Mouse (Mus musculus) embryonic facial prominence, embryonic 12.5 days (tissue): ENCODE data around the gene Ubc. TPM values are rescaled to one million over a fixed set of nuclear protein-coding genes. Genes with fewer than 3 reads are reported as not detected.
A peak's percentile ranks its signal among the peaks of the same experiment; 100 is the strongest.
"Not testable (repeated sequence)": the region's sequence is repeated elsewhere in the genome, so short reads cannot be mapped to it uniquely, and the experiment has no call there.

Source experiments
- ATAC-seq: fragments of 200-750 bp; cut with Nextera tagmentation; 2 replicates; pipeline ENCODE4 v1.8.0; 2017; ENCODE audit not compliant: insufficient number of reproducible peaks, insufficient read depth, low FRiP score, low TSS enrichment
- H3K27ac ChIP-seq: fragments of 300-500 bp; sonication (generic); 2 replicates; pipeline ENCODE4 v1.5.1; 2016; ENCODE audit warnings: mild to moderate bottlenecking
- H3K27me3 ChIP-seq: fragments of 300-500 bp; sonication (generic); 2 replicates; pipeline ENCODE4 v1.6.1; 2016; ENCODE audit warnings: mild to moderate bottlenecking, moderate library complexity
- H3K36me3 ChIP-seq: fragments of 300-500 bp; sonication (generic); 2 replicates; pipeline ENCODE4 v1.6.1; 2016; ENCODE audit warnings: mild to moderate bottlenecking
- H3K4me1 ChIP-seq: fragments of 300-500 bp; sonication (generic); 2 replicates; pipeline ENCODE4 v1.6.1; 2016
- H3K4me2 ChIP-seq: fragments of 300-500 bp; sonication (generic); replicated peaks from 2 replicates; pipeline ENCODE4 v1.6.1; 2016; ENCODE audit warnings: mild to moderate bottlenecking, moderate library complexity
- H3K4me3 ChIP-seq: fragments of 300-500 bp; sonication (generic); 2 replicates; pipeline ENCODE4 v1.5.1; 2016; ENCODE audit warnings: mild to moderate bottlenecking
- H3K9ac ChIP-seq: fragments of 300-500 bp; sonication (generic); 2 replicates; pipeline ENCODE4 v1.6.1; 2016; ENCODE audit warnings: mild to moderate bottlenecking, moderate library complexity
- H3K9me3 ChIP-seq: fragments of 300-500 bp; sonication (generic); 2 replicates; pipeline ENCODE4 v1.6.1; 2016; ENCODE audit warnings: mild to moderate bottlenecking, moderate library complexity
- WGBS: fragments of 180-500 bp; shearing (Covaris S2); methylation state at CpG from one replicate; pipeline ENCODE4 v1.1.7; 2016; 5-methylcytosine and 5-hydroxymethylcytosine counted together
- polyA plus RNA-seq: library from polyadenylated mRNA; unstranded; fragments of >200 nt; fragmentation: Nextera tagmentation; extraction: Ambion mirVana; gene quantifications from 2 replicates; pipeline ENCODE4 v1.2.1, GENCODE M21; 2016

The Ubc gene
- polyA plus RNA-seq, 1 experiment from 2014 or later = 1,101 TPM

GRCm38 (mm10) chr5:125390906-125391477 lies 990 bp upstream of the Ubc start:
- ATAC-seq = no peak
- Histone ChIP-seq H3K9me3 (no peaks in the 10 kb centered on the region), H3K4me3 (no peak overlapping the region), H3K9ac (no peak overlapping the region), H3K36me3 (peaks cover under 1% of the 10 kb centered on the region), H3K27ac (no peak overlapping the region), H3K4me1 (peaks cover 21% of the 10 kb centered on the region), H3K27me3 (no peaks in the 10 kb centered on the region), H3K4me2 (no peak overlapping the region)
- WGBS = 91% methylated on average over 3 of the region's 3 CpGs

GRCm38 (mm10) chr5:125389131-125389578 lies 847 bp downstream of the Ubc start, which contains the start of gene Gm10382:
TSS of gene Gm10382 (plus strand) at chr5:125389322.
- peak within 1 kb of the TSS; percentile 99 for H3K9ac ChIP-seq
- no peaks in the 10 kb centered on the region for H3K27me3 ChIP-seq
- ATAC-seq = no peak; the same call in 1 of the 2 replicates
- peak within 1 kb of the TSS; percentile 92 for H3K27ac ChIP-seq
- peak within 1 kb of the TSS; percentile 95 for H3K4me2 ChIP-seq
- under 1% methylated on average over 39 of the region's 41 CpGs for WGBS
- H3K4me3 ChIP-seq = peak within 1 kb of the TSS; percentile 99
- H3K9me3 ChIP-seq = no peaks in the 10 kb centered on the region
- peaks cover 18% of the 10 kb centered on the region for H3K36me3 ChIP-seq
- H3K4me1 ChIP-seq = peaks cover 18% of the 10 kb centered on the region; the same call in 1 of the 2 replicates

- no peaks in the 10 kb centered on the region for H3K9me3 ChIP-seq
- H3K4me1 ChIP-seq = peaks cover 12% of the 10 kb centered on the region; the same call in 1 of the 2 replicates
- no peaks in the 10 kb centered on the region for H3K27me3 ChIP-seq
- 28% methylated on average over 13 of the region's 13 CpGs for WGBS
- H3K4me2 ChIP-seq = peak overlapping the region; percentile 95
- H3K4me3 ChIP-seq = peak overlapping the region; percentile 99
- H3K9ac ChIP-seq = peak overlapping the region; percentile 99
- 0 out of 2 replicates have a peak overlapping the region, but pooled peaks have one; percentile 92 for H3K27ac ChIP-seq
- H3K36me3 ChIP-seq = peaks cover 18% of the 10 kb centered on the region
- no peak for ATAC-seq
Observed at GRCm38 (mm10) chr5:125388358-125389092, 1.5 kb downstream of the Ubc start.

DNA sequence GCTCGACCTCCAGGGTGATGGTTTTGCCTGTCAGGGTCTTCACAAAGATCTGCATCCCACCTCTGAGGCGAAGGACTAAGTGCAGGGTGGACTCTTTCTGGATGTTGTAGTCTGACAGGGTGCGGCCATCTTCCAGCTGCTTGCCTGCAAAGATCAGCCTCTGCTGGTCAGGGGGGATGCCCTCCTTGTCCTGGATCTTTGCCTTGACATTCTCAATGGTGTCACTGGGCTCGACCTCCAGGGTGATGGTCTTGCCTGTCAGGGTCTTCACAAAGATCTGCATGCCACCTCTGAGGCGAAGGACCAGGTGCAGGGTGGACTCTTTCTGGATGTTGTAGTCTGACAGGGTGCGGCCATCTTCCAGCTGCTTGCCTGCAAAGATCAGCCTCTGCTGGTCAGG lies 2.7 kb downstream of the Ubc start:
- not testable (repeated sequence) for H3K9me3 ChIP-seq, ATAC-seq, H3K27ac ChIP-seq, H3K27me3 ChIP-seq, H3K9ac ChIP-seq, H3K4me2 ChIP-seq, H3K4me3 ChIP-seq
- 91% methylated on average over 5 of the region's 6 CpGs for WGBS
- Histone ChIP-seq H3K36me3 (peaks cover 18% of the 10 kb centered on the region), H3K4me1 (peaks cover 12% of the 10 kb centered on the region; the same call in 1 of the 2 replicates)

- Histone ChIP-seq H3K36me3 (peaks cover 18% of the 10 kb centered on the region), H3K9ac (no peak overlapping the region), H3K4me3 (no peak overlapping the region), H3K27ac (no peak overlapping the region), H3K27me3 (no peaks in the 10 kb centered on the region), H3K4me1 (peaks cover 12% of the 10 kb centered on the region; the same call in 1 of the 2 replicates), H3K4me2 (no peak overlapping the region), H3K9me3 (no peaks in the 10 kb centered on the region)
- no peak for ATAC-seq
- WGBS = 77% methylated on average over 8 of the region's 8 CpGs
Observed at GRCm38 (mm10) chr5:125385215-125385940, 4.6 kb downstream of the Ubc start.

DNA sequence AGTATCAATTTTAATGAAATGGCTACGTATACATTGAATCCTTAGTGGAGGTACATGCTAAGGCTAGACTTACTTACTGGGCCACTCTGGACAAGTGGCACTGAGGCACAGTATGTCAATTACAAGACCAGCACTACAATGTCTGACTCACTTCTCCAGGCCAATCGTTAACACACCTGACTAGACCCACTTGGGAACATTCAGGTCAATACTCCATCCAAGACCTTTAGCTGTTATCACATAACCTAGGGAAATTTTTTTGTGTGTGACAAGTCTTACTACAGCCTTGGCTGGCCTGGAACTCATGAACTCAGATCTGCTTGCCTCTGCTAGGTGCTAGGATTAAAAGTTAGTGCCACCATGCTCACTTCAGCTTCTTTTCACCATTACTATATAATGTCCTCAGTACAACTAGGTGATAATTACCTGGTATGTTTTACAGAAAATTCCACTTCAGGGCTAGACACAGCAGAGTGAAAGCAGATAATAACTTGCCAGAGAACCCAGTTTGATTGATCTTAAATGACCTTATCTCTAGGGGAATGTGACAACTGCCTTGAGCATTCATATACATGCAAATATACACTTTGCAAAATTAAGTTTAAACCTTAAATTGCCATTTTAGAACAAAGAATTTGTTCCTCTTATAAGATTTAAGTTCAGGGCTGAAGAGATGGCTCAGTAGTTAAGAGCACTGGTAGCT lies 5.3 kb downstream of the Ubc start:
- Histone ChIP-seq H3K4me2 (no peak overlapping the region), H3K9me3 (no peaks in the 10 kb centered on the region), H3K4me3 (no peak overlapping the region), H3K9ac (no peak overlapping the region), H3K36me3 (peaks cover 18% of the 10 kb centered on the region), H3K27me3 (no peaks in the 10 kb centered on the region), H3K4me1 (peaks cover 12% of the 10 kb centered on the region; the same call in 1 of the 2 replicates), H3K27ac (no peak overlapping the region)
- no peak for ATAC-seq
- WGBS = 93% methylated on average over 2 of the region's 2 CpGs

- no peak overlapping the region for H3K27ac ChIP-seq
- H3K36me3 ChIP-seq = peaks cover 18% of the 10 kb centered on the region
- H3K4me1 ChIP-seq = peaks cover 12% of the 10 kb centered on the region; the same call in 1 of the 2 replicates
- WGBS = 82% methylated on average over 3 of the region's 3 CpGs
- no peaks in the 10 kb centered on the region for H3K9me3 ChIP-seq
- ATAC-seq = no peak
- no peak overlapping the region for H3K9ac ChIP-seq
- no peak overlapping the region for H3K4me3 ChIP-seq
- no peaks in the 10 kb centered on the region for H3K27me3 ChIP-seq
- no peak overlapping the region for H3K4me2 ChIP-seq
Observed at GRCm38 (mm10) chr5:125383637-125384420, 6.2 kb downstream of the Ubc start.

GRCm38 (mm10) chr5:125382673-125383558 lies 7.1 kb downstream of the Ubc start:
- Histone ChIP-seq H3K9ac (no peak overlapping the region), H3K27ac (no peak overlapping the region), H3K4me1 (0 out of 2 replicates have a peak, but pooled peaks cover 7% of the 10 kb centered on the region), H3K9me3 (no peaks in the 10 kb centered on the region), H3K27me3 (no peaks in the 10 kb centered on the region), H3K4me2 (no peak overlapping the region), H3K36me3 (peaks cover 18% of the 10 kb centered on the region), H3K4me3 (no peak overlapping the region)
- WGBS = 55% methylated on average over 6 of the region's 6 CpGs
- 0 out of 2 replicates have a peak, but pooled peaks have one; percentile 56 for ATAC-seq

- Histone ChIP-seq H3K9me3 (no peaks in the 10 kb centered on the region), H3K27ac (no peak overlapping the region), H3K27me3 (no peaks in the 10 kb centered on the region), H3K4me2 (no peak overlapping the region), H3K36me3 (peaks cover 18% of the 10 kb centered on the region), H3K4me1 (0 out of 2 replicates have a peak, but pooled peaks cover 7% of the 10 kb centered on the region), H3K4me3 (no peak overlapping the region), H3K9ac (no peak overlapping the region)
- 82% methylated on average over 5 of the region's 5 CpGs for WGBS
- no peak for ATAC-seq
Observed at GRCm38 (mm10) chr5:125381954-125382672, 7.9 kb downstream of the Ubc start.
